Mouse (Mus musculus) fat pad, adult 2 months (tissue): ENCODE data around the gene Gm28539.
"Not testable (repeated sequence)": the region's sequence is repeated elsewhere in the genome, so short reads cannot be mapped to it uniquely, and the experiment has no call there.

ENCODE experiments used
- DNase-seq: peaks from one replicate; pipeline ENCODE4 v3.0.0-alpha.2; 2011; ENCODE audit warnings: low read depth, low spot score; ENCODE audit errors: extremely low read depth

Gene Gm28539

DNA sequence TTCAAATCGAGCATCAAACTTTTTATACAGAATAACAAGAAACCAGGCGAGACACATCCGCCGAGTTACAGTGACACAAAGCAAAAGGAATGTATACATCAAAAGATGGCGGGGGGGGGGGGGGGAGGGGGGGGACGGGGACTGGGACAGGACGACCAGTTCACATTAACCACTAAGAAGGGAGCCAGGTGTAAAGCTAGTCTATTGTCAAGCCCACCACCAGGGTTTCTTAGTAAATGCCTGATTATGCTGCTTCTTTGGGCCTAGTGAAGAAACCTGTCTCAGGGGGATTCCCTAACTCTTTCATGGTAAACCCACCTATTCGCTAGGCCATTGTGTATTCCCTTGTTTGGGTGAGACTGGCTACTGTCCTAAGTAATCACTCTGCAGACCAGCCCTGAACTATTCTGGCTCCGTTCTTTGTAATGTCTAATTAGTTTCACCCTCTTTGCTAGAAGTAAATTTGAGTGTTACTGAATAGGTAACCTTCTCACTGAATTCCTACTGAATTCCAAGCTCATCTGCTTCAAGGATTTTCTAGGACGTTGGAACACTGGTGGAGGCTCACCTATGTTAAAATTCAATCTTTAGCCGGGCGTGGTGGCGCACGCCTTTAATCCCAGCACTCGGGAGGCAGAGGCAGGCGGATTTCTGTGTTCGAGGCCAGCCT is 13.3 kb downstream of the Gm28539 start:
- not testable (repeated sequence) for DNase-seq

DNA sequence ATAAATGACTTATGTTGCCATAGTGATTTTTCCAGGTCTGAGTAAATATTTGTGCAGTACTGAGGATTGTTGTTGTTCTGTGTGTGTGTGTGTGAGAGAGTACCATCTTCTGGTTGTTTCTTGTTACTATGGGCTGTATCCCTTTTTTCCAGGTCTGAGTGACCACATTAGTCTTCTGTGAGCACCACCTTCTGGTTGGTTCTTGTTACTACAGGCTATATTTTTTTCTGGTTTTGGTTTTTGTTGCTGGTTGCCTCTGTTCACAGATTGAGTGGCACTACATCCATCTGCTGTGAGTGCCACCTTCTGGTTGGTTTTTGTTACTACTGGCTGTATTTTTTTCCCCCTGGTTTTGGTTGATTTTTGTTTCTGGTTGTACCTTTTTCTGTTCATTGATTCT is 22.2 kb downstream of the Gm28539 start:
- no peak for DNase-seq

DNA sequence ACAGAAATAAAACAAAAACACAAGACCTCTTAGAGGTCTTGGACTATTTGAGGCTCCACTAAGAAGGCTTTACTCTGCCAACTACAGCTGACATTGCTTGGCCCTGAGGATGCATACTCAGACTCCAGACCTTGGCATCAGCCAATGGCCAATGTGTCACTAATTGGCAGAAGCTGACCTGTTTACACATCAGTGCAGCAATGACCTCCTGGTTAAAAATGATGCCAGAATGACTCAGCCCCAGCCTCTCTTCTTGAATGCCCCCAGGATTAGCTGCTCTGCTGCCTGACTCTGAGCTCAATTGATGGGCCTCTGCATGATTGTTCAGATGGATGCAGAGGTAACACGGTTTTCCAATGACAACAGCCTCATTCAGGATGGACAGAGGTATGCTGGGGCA is 23.8 kb downstream of the Gm28539 start:
- no peak for DNase-seq

DNA sequence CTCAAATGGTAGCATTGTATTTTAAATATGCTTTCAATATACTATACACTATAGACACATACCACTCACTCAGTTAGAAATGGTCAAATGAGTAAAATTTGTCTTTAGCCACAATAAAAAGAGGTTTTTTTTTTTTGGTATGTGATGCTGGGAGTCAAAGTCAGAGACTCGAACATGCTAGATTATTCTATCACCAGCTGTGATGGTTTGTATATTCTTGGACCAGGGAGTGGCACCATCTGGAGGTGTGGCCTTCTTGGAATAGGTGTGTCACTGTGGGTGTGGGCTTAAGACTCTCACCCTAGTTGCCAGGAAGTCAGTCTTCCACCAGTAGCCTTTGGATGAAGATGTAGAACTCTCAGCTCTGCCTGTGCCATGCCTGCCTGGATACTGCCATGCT is 34.1 kb downstream of the Gm28539 start:
- not testable (repeated sequence) for DNase-seq

DNA sequence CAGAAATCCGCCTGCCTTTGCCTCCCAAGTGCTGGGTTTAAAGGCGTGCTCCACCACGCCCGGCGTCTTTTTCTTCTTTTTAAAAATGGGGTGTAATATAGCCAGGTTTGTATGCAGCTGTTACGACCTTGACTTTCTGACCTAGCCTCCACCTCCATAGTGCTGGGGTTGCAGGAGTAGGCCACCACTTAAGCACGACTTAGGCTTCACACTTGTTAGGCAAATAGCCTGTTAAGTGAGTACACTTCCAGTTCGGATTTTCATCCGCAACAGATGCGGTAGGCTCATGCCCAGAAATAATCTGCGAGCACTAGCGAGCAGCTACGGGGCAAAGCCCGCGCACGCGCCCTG is 39.7 kb downstream of the Gm28539 start:
- no peak for DNase-seq

DNA sequence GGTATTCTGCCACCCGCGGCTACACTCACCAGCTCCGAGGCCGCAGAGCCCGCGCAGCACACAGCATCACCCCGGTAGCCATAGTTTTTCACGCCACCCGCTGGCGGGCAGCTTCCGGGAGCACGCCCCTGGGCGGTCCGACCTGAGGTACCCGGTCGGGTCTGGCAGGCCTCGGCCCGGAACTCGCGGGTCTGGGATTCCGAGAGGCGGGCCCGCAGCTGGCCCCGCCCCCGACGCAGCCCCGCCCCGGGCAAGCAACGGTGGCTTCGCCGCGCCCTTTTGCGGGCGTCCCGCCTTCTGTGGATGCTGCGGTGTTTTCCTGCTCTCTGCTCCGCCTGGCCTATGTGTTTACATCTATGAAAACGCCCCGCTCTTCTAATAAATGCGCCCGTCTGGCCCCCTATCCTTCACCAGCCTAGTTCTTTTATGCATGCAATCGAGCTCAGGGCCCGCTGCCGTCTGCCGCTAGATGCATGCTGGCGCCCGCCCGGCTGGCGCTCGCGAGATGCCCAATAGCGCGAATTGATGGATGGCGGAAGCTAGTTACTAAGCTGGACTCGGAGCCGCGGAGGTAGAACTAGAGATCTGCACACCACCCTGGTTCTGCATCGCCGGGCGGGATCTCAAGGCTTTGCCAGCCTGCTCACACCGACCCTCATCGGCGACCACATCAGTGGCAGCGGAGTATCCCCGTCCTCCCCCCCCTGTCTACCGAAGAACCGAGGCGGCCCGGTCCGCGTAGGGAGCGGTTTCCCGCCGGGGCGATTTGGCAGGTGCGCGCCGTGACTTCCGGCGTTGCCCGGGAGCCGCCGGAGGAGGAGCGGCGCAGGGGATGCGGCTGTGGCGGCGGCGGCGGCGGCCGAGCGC is 40.3 kb downstream of the Gm28539 start, which contains the start of the genes Mrpl40 and Hira:
Gene Mrpl40, minus strand, starts transcription at position 421 of the 867 bp plus-strand sequence.
Gene Hira, plus strand, starts transcription at position 596 of the 867 bp plus-strand sequence.
- DNase-seq: no peak

DNA sequence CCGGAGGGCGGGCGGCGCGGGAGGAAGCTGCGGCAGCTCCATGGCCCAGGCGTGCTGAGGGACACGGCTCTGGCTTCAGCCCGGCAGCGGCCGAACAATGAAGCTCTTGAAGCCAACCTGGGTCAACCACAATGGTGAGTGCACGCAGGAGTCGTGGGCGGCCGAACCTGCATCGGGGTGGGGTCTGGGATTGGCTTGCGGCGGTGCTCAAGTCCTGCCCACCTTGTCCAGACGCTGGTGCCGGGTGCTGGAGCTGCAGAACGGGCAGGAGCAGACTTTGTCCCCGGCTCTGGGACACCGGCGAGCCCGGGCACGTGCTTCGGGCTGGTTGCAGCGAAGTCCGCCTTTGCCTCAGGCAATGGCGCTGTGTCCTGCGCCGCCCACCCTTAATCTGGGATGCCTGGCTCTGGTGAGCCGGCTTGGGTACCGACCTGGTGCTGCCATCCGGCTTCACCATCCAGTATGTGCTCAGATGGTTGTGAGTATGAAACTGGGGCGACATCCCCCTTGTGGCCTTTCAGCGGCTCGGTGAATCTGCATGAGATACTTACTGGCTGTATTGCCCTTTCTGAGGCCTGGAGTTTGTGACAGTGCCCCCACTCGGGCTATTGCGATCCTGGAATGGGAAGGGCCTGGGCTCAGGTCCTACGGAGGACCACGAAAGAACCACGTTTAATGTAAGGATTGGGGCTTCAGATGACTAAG is 41.2 kb downstream of the Gm28539 start:
- no peak for DNase-seq

DNA sequence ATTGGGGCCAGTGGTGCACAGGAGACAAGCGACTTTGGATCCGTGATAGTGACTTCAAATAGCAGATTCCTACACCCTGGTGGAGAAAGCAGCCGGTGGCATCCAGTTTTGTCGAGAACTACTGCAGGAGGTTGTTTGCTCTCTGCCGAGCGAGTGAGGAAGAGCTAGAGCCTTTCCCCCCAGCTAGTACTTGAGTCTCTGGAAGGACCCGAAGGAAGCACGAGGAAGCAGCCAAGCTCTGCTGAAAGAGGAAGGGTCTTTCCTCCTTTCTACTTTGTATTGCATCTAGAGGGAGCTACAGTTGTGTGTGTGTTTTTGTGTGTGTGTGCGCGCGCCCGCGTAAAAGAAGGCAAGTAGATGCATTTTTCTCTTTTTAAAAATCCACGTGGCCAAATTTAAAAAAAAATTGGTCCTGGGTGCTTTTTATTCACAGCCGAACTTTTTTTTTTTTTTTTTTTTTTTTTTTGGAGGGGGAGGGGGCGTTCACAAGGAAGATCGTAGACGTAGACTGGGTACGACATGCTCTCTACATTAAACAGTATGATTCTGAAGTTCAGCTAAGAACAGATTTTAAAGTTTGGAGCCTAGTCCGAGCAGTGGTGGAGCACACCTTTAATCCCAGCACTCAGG is 41.8 kb downstream of the Gm28539 start:
- DNase-seq: no peak

DNA sequence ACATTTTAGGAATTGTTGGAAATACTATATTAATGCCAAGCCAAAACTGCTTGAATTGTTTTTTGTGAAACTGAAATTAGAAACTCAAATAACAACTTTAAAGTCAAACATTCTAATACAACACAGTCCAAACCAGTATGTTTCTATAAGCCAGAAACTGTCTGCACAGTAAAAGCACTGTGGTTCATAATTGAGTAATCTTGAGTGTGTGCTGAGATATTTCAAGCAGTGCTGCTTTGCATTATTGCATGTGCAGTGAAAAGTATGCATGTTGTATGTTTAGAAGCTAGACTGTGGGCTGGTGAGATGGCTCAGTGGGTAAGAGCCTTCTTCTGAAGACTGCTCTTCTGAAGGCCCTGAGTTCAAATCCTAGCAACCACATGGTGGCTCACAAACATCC is 47.7 kb downstream of the Gm28539 start:
- no peak for DNase-seq

DNA sequence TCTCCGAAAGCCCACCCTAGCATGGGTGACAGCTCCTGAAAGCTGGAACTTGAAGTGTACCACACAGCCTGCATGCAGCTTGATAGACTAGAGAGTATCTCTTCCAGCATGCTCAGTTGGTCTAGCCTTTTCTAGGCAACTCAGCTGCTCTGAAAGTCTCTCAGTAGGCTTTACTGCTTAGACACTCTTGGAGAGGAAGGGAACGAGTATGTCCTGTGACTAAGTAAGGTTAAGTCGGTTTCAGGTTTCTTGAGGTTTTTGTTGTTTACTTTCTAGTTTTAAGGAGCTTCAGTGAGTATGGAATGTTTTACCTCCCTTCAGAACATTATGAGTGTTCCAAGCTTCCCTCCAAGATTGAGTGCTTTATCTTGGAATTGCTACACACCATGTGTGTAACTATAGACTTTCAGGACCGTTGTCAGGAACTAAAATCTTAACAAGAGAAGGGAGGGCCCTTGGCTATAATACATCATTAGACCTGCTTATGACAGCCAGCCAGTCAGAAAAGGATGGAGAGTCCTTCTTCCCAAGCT is 57.5 kb downstream of the Gm28539 start:
- no peak for DNase-seq

DNA sequence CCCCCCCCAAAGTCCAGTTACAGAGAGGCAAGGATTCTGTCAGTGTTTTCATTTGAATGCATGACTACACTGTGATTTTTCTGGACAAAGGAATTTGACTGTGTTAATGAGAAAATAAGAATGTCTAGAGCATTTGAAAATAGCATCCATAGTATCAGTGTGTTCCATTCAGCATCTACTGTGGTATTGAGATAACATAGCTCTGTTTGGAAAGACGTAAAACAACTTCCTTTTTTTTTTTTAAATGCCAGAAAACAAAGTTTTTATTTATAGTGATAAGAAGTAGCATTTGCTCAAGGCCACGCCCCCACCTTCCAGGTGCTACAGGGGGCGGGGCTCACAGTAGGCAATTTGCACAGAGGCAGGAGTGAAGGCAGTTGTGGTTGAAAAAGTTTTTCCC is 58.9 kb downstream of the Gm28539 start:
- DNase-seq: no peak

DNA sequence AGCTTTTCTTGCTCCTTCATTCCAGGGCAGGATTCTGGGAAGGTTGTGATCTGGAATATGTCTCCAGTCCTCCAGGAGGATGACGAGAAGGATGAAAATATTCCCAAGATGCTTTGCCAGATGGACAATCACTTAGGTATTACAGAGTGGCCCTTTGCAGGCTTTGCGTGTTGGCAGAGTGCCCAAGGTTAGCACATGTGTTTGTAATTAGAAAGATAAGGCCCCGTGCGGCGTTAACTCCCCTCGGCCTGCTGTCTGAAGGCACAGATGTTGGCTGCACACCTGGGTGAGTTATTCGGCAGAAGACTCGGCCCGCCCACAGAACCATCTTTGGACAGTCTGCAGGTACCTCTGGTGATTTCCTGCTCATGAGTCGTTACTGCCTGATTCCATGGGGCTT is 60.0 kb downstream of the Gm28539 start:
- no peak for DNase-seq

DNA sequence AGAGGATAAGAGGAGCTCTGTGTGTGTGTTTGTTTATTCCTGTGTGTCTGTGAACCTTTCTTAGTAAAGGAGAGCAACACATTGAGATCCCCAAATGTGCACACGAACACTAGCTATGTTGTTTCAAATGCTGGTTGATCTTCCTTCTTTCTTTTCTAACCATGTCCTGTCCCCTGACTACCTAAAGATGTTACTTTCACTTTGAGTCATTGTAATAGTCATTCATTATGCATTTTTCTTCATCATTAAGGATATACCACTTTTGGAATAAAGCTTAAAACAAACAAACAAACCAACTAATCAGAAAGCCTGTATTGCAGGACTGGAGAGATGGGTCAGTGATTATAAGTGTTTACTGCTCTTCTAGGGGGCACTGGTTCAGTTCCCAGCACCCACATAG is 69.3 kb downstream of the Gm28539 start:
- no peak for DNase-seq

DNA sequence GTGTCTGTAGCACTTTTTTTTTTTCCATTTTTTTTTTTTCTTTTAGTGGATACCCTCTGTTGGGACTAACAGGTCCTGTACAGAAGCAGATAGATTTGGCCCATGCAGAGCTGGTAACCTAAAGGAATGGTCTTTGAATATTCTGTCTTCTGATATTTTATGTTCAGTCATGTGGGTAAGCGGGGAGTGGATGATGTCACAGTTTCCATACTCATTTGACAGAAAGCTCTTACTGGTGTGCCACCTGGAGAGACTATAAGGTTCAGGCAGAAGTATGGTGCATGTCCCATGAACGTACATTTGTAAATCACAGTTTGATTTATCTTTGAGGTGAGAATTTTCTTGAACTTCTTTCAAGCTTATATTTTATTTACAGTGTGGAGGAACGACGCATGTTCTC is 79.7 kb downstream of the Gm28539 start:
- no peak for DNase-seq

DNA sequence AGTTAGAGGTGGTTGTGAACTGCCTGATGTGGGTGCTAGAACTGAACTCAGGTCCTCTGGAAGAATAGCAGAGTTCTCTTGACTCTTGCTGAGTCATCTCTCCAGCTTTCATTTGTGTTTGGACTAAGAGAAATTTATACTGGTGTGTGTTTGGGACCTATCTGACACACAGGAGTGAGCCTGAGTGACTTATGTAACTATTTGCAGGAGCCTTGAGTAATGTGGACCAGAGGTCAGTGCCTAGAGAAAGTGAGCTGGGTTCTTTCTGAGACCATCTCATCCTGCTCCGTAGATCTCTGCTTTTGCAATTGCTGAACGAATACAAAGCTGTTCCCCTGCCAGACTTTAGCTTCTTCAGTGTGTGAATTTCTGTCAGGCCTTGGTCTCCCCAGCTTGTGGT is 85.4 kb downstream of the Gm28539 start:
- DNase-seq: no peak

DNA sequence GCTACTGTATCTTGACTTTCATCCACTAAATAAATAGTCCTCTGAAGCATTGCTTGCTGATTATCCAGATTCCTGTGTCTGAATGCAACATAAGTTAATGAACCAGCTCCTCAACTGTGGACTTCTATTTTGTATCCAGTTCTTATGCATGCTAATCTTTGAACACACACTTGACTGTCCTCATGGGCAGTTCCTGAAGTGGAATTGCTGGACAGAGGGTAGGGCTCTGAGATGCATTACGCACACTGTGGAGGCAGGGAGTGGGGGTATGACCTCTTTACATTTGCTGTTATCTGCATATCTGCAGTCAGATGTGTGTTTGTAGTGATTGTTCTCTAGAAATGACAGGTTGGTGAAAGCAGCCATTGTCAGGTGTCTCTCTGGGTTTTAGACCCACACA is 91.6 kb downstream of the Gm28539 start:
- DNase-seq: no peak

DNA sequence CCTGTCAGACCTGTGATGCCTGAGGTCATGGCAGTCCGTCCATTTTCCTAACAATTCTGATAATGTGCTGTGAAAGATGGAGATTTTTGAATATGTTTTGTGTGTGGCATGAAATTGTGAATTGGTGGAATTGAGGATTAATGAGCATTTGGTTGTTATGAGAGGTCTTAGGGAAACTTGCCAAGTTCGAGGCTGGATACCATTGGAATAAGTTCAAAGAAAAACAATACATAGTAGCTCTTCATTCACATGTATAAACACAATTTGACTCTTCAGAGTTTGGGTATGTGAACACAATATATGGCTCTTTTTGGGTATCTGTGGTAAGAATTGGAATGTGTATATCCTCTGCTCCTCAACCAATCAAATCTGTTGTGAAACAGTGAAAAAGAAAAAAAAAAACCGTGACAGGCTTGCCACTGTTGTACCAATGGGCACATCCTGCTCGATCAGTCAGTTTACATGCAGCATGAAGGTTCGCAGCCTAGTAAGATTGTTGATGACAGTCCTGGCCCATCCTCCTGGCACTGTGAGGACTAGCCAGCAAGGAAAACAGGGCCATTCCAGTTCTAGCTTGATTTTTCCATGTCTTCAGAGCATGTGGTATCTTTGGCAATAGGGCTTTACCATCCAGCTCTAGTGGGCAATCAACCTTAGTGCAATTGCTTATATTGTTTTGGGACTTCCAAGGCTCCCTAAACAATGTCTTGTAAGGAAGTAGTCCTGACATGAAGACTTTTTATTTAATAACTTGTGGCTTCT is 102.1 kb downstream of the Gm28539 start:
- DNase-seq: no peak

DNA sequence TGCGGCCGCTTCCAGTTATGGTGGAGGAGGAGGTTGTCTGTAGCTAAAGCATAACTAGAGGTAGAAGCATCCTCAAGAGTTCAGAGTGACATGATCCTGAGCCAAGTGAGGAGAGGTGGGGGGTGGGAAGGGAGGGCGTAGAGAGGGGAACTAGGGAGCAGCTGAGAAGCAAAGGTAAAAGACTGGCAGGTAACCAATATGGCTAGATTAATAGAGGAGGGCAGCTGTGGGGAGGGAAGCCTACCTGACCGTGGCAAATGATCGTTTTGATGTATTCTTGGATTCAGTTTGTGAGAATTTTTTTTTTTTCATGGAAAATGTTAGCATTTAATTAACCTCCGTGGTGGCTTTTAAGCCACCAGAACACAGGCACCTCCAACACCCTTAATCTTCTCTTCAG is 107.5 kb downstream of the Gm28539 start:
- DNase-seq: no peak

DNA sequence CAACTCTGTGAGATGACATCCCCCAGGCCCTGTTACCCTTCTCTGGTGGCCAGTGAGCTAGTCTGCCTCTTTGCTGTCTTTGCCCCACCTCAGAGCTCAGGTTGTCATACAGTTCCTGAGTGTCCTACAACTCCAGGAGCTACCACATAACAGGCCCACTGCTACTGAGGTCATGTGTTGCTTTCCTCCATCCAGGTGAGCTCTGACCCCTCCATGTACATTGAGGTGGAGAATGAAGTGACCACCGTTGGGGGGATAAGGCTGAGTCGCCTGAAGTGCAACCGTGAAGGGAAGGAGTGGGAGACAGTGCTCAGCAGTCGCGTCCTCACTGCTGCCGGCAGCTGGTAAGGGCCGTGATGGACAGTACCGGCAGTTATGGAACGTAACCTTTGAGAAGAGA is 112.6 kb downstream of the Gm28539 start:
- DNase-seq: no peak

DNA sequence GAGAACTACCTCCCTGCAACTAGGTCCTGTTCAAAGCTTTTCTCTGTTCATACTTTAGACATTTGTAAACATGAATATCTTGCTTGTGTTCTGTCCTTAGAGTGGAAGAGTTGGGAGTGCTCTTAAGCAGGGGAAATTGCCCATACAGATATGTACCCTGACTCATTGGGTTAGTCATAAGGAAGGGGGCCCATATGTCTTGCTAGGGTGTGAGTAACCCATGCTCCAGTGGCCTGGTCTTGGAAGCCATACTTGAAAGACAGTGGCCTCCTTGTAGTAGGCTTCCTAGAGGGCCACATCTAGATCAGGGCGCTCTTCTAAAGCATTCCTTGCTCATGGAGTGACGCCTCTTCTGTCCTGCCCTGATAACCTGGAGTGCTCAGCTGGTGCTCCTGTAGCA is 114.0 kb downstream of the Gm28539 start:
- no peak for DNase-seq
